Mouse (Mus musculus) ovary, adult 18-20 months (tissue): ENCODE data around the gene Klhl29.
"Not testable (repeated sequence)": the region's sequence is repeated elsewhere in the genome, so short reads cannot be mapped to it uniquely, and the experiment has no call there.

ENCODE experiments used
- DNase-seq: peaks from one replicate; pipeline ENCODE4 v3.0.0; 2022; ENCODE audit warnings: low spot score, mixed read lengths

Klhl29 gene

GRCm38 (mm10) chr12:5353416-5353815, 22.1 kb downstream of the Klhl29 start:
- no peak for DNase-seq

GRCm38 (mm10) chr12:5352771-5353170, 22.7 kb downstream of the Klhl29 start:
- no peak for DNase-seq

GRCm38 (mm10) chr12:5350491-5351285, 24.8 kb downstream of the Klhl29 start:
- no peak for DNase-seq

GRCm38 (mm10) chr12:5345088-5345487, 30.4 kb downstream of the Klhl29 start:
- no peak for DNase-seq

GRCm38 (mm10) chr12:5344457-5344856, 31.0 kb downstream of the Klhl29 start:
- DNase-seq, result not testable (repeated sequence)

GRCm38 (mm10) chr12:5340151-5340603, 35.3 kb downstream of the Klhl29 start:
- DNase-seq, result no peak

GRCm38 (mm10) chr12:5336927-5337712, 38.4 kb downstream of the Klhl29 start:
- DNase-seq, result no peak

- DNase-seq, result no peak
Observed at GRCm38 (mm10) chr12:5336331-5336730, 39.2 kb downstream of the Klhl29 start.

- DNase-seq, result no peak
Observed at GRCm38 (mm10) chr12:5334956-5335355, 40.5 kb downstream of the Klhl29 start.

- DNase-seq, result no peak
Observed at GRCm38 (mm10) chr12:5334175-5334574, 41.3 kb downstream of the Klhl29 start.

GRCm38 (mm10) chr12:5331810-5332484, 43.5 kb downstream of the Klhl29 start:
- no peak for DNase-seq

GRCm38 (mm10) chr12:5330496-5331070, 44.9 kb downstream of the Klhl29 start:
- no peak for DNase-seq

- no peak for DNase-seq
Observed at GRCm38 (mm10) chr12:5322444-5323087, 52.9 kb downstream of the Klhl29 start.

GRCm38 (mm10) chr12:5321017-5321416, 54.5 kb downstream of the Klhl29 start:
- DNase-seq, result no peak

GRCm38 (mm10) chr12:5319359-5319973, 56.0 kb downstream of the Klhl29 start:
- DNase-seq, result no peak

GRCm38 (mm10) chr12:5316029-5316567, 59.4 kb downstream of the Klhl29 start:
- DNase-seq, result no peak

GRCm38 (mm10) chr12:5307923-5308322, 67.6 kb downstream of the Klhl29 start:
- no peak for DNase-seq

GRCm38 (mm10) chr12:5305466-5305865, 70.0 kb downstream of the Klhl29 start:
- DNase-seq, result no peak

- DNase-seq, result no peak
Observed at GRCm38 (mm10) chr12:5303912-5304311, 71.6 kb downstream of the Klhl29 start.

GRCm38 (mm10) chr12:5303100-5303499, 72.4 kb downstream of the Klhl29 start:
- DNase-seq, result no peak

GRCm38 (mm10) chr12:5301841-5302240, 73.6 kb downstream of the Klhl29 start:
- DNase-seq, result no peak
